Mouse (Mus musculus): ENCODE data around the gene Krt31. TPM values are rescaled to one million over a fixed set of nuclear protein-coding genes. Genes with fewer than 3 reads are reported as not detected.

The Krt31 gene
- total RNA-seq, 2 experiments from 2014 or later = not detected

DNA sequence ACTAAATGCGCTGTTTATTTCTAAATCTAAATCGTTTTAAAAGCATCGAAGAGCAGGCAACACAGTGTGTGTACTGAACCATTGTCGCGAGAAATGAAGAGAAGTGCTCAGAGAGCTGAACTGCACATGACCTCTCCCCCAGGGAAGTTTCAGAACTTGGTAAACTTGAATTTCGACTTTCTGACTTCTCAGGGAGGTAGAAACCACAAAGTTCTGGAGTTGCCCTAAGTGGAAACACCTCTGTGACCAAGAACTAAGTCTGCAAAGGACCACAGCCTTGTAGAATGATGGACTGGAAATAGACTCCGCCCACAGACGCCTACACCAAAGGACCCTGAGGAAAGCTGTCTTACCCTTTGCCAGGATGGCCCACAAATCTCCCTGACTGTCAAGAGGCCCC lies 44.4 kb downstream of the Krt31 start:
- DNase-seq = no peak

- peak; percentile 63 for DNase-seq
Measured at GRCm38 (mm10) chr11:100004846-100005245, 45.5 kb downstream of the Krt31 start.

GRCm38 (mm10) chr11:99999091-99999490 lies 51.3 kb downstream of the Krt31 start:
- no peak for DNase-seq

Other genes with a start within 250 kb of the Krt31 start
- not detected for gene Gm11554, start 246.1 kb downstream of the Krt31 start, total RNA-seq (2021)
- gene Krtap4-13, start 240.7 kb downstream of the Krt31 start, total RNA-seq (2021) = not detected
- gene Gm11564, start 234.9 kb downstream of the Krt31 start, total RNA-seq (2021) = not detected
- gene 2300003K06Rik, start 212.5 kb downstream of the Krt31 start, total RNA-seq (2021) = not detected
- gene Krtap4-16, start 198.9 kb downstream of the Krt31 start, total RNA-seq (2021) = not detected
- not detected for gene Gm11568, start 192.6 kb downstream of the Krt31 start, total RNA-seq (2021)
- not detected for gene Gm11559, start 186.1 kb downstream of the Krt31 start, total RNA-seq (2021)
- not detected for gene Krtap9-1, start 177.2 kb downstream of the Krt31 start, total RNA-seq (2021)
- gene Gm11567, start 171.4 kb downstream of the Krt31 start, total RNA-seq (2021) = not detected
- gene Krtap31-1, start 142.6 kb downstream of the Krt31 start, total RNA-seq (2021) = not detected
- not detected for gene Gm11565, start 135.8 kb downstream of the Krt31 start, total RNA-seq (2021)
- not detected for gene Krtap31-2, start 114.3 kb downstream of the Krt31 start, total RNA-seq (2021)
- not detected for gene Krtap9-5, start 102.1 kb downstream of the Krt31 start, total RNA-seq (2021)
- gene Krtap29-1, start 71.5 kb downstream of the Krt31 start, total RNA-seq (2021) = not detected
- gene Krtap16-1, start 64.0 kb downstream of the Krt31 start, total RNA-seq (2021) = not detected
- gene Krtap17-1, start 56.6 kb downstream of the Krt31 start, total RNA-seq (2021) = not detected
- gene Krt33a, start 34.3 kb downstream of the Krt31 start, total RNA-seq (2021) = not detected
- gene Krt33b, start 20.7 kb downstream of the Krt31 start, total RNA-seq (2021) = not detected
- gene Krt34, start 9.0 kb downstream of the Krt31 start, total RNA-seq (2021) = not detected
- not detected for gene Krt32, start 37.7 kb upstream of the Krt31 start, total RNA-seq (2021)
- not detected for gene Krt35, start 45.7 kb upstream of the Krt31 start, total RNA-seq (2021)
- gene Krt36, start 55.1 kb upstream of the Krt31 start, total RNA-seq (2021) = under 1 TPM; 0.21 to 0.51 TPM
- gene Krt13, start 71.0 kb upstream of the Krt31 start, total RNA-seq (2021) = not detected
- gene Krt15, start 85.4 kb upstream of the Krt31 start, total RNA-seq (2021) = not detected
- gene Krt19, start 98.1 kb upstream of the Krt31 start, total RNA-seq (2021) = 10 to 100 TPM in 1 of 2 experiments, 1 to 10 TPM in 1; 9.5 to 11.0 TPM
- gene Krt9, start 142.7 kb upstream of the Krt31 start, total RNA-seq (2021) = under 1 TPM in 1 of 2 experiments, not detected in 1; 0.21 TPM
- 1 to 10 TPM in 1 of 2 experiments, under 1 TPM in 1; 0.45 to 1.2 TPM for gene Krt14, start 157.0 kb upstream of the Krt31 start, total RNA-seq (2021)
- not detected for gene Krt16, start 198.4 kb upstream of the Krt31 start, total RNA-seq (2021)
- gene Krt17, start 210.5 kb upstream of the Krt31 start, total RNA-seq (2021) = not detected
- gene Krt42, start 219.3 kb upstream of the Krt31 start, total RNA-seq (2021) = not detected

Measured in adrenal gland, postnatal 10 days (tissue).